Mouse (Mus musculus) gastrocnemius, postnatal 25 days (tissue): ENCODE measurements at regions not wholly inside any gene's neighbourhood (a gene's known extent, or its start where the extent isn't known, plus 50 kb on each side); places are given as distances from the start of the nearest gene placed in this dataset.

Source experiments
- DNase-seq: peaks from one replicate; pipeline ENCODE4 v3.0.0; 2022

GRCm38 (mm10) chr4:55928670-55929069 is 396.4 kb upstream of the Klf4 start:
- DNase-seq: peak; percentile 7

DNA sequence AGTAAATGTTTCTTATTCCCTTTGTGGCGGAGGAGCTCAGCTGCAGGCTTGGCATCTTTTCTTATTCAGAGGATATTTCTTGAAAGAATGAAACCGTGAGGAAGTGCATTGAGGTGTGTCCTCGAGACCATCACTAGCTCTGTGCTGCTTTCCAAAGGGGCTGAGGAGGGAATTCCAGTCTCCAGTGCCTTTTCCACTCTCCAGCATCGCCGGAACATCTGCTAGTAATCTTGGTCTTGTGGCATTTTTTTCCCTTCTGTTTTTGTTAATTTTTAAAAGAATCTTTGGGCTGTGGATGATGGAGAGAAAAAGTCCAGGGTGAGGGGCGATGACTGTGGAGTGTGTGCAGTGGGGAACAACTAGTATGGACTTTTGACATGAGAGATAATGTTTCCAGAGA is 395.9 kb upstream of the Klf4 start:
- DNase-seq: peak; percentile 5

- DNase-seq: no peak
Measured at GRCm38 (mm10) chr4:55927391-55927790, 395.1 kb upstream of the Klf4 start.

- no peak for DNase-seq
Measured at GRCm38 (mm10) chr4:55924974-55925373, 392.7 kb upstream of the Klf4 start.

GRCm38 (mm10) chr4:55921217-55921616 is 389.0 kb upstream of the Klf4 start:
- DNase-seq: no peak

- DNase-seq: peak; percentile 13
Measured at GRCm38 (mm10) chr4:55894116-55894885, 362.0 kb upstream of the Klf4 start.

- DNase-seq: no peak
Measured at GRCm38 (mm10) chr4:55891656-55892055, 359.4 kb upstream of the Klf4 start.

DNA sequence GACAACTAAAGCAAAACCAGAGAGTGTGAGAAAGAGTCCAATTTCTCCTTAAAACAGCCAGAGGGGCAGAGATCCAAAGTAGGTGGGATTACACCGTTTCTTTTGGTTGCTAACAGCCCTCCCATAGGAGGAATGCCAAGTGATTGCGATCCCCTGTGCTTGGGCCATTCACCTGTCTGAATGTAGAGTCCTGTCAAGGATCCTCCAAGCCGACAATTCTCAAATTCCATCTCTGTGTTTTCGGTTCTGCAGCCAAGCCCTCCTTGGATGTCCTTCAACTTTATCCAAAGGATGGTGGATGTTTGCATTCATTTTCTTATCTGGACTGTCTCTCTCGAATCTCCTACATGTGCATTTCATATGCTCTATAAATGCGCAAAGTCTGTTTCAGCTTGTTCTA is 355.3 kb upstream of the Klf4 start:
- no peak for DNase-seq

DNA sequence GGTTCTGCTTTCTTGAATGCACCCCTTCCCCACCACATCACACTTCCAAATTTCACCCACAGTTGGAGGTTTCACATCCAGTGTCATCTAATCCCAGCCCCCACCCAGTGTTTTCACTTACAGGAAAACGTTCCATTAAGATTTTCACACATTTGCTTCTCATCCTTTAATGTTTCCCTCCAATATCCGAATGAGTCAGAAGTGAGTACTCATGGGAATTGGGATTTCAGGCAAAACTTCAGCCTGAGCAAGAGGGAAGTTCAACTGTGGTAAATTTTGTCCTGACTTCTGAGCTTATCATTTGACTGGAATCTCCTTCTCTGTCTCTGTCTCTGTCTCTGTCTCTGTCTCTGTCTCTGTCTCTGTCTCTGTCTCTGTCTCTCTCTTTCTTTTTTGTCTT is 350.3 kb upstream of the Klf4 start:
- DNase-seq: no peak

- peak; percentile 75 for DNase-seq
Measured at GRCm38 (mm10) chr4:55875304-55875703, 343.0 kb upstream of the Klf4 start.

DNA sequence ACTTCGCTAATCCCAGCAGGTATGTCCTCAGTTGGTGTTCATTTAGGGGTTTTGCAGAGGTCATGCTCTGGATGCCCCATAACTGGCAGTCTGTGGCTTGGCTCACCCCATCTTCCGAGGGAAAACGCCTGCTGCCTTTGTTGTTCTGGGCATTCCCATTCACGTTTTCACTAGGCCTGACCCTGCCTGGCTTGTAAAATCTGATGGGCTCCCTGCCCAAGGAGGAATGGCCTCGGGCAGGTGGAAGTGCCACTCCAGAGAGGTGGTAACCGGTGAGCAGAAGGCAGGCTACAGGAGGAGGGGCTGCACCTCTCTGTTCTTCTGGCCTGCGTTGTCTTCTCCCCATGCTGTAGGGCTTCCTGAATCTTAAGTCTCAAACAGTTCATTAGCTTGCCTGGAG is 342.6 kb upstream of the Klf4 start:
- DNase-seq: no peak

DNA sequence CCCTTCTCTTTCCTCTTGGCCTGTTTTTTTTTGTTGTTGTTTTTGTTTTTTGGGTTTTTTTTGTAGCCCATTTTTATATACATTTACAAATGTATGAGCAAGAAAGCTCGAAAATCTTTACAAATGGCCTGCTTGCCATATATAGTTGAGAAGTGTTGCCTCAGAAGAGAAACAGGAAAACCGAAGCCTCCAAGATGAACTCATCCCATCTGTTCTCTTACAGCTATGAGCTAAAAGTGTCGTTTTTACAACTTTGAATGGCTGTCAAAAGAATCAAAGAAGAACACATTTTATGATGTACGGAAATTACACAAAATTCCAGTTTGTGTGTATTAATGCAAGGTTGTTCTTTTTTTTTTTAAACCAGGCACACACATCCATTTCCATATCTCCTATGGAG is 342.0 kb upstream of the Klf4 start:
- no peak for DNase-seq

GRCm38 (mm10) chr4:55860055-55860454 is 327.8 kb upstream of the Klf4 start:
- DNase-seq: no peak

GRCm38 (mm10) chr4:55859211-55859761 is 327.0 kb upstream of the Klf4 start:
- no peak for DNase-seq

DNA sequence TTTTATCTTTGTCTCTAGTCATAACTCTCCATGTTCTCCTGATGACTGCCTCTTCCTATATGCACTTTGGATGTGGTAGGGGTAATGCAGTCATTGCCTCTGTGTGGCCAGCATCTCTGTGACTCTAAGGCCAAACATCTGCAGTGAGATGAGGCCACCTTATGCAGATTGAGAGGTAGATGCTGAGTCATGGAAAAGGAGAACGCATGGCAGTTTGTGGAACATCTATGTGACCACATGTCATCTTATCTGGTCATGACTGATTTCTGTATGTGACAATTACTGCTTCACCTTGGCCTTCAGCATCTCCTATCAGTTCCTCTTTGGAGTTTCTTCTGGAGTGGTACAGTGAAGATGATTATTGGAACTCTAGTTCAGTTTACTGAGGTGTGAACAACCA is 319.2 kb upstream of the Klf4 start:
- no peak for DNase-seq

- DNase-seq: no peak
Measured at GRCm38 (mm10) chr4:55851027-55851426, 318.8 kb upstream of the Klf4 start.

- peak; percentile 42 for DNase-seq
Measured at GRCm38 (mm10) chr4:55843727-55844401, 311.6 kb upstream of the Klf4 start.

DNA sequence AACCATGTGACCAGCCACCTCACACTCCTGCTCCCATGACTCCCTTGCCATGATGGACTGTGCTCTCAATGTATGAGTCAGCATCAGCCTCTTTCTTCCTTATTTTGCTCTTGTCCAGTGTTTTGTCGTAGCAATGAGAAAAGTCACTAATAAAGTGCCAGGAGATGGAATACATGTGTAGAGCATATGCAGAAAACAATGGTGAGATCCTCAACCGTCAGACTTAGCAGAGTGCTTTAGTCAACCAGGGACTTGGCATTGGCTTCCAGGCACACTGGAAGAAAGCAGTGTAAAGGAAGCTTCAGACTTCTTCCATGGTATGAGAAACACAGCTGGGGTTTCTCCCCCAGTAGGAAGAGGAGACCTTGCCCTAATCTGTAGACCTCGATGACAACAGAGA is 306.3 kb upstream of the Klf4 start:
- DNase-seq: no peak

DNA sequence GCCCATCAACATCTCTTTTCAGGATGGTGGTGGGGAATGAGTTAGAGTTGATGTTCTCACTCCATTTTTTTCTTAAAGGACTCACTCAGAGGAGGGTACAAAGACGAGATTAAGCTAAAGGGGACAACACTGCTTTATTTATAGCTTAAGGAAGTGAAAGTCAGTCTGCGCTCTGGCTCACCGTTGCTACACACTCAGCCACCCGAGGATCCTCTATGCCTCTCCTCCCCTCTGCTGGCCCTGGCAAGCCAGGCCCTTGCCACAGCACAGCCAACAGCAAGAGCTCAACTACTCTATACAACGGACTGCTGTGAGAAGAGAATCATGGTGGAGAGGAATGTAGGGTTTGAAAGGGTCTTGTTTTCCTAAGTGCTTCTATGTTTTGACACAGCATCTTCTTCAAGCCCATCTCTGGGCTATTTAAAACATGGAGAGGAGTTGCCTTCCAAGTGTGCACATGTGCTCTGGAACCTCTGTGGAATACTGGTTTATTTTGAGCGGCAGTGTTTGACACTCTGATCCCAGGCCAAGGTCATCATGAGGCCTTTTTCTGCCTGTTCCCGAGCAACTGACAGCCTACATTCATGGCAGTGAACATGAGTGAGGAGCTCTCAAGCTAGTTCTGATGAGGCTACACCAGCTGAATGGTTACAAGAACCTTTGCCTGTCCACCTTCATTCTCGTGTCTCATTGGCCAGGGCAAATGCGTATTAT is 291.9 kb upstream of the Klf4 start:
- DNase-seq: peak; percentile 24

- no peak for DNase-seq
Measured at GRCm38 (mm10) chr4:55823583-55823982, 291.3 kb upstream of the Klf4 start.

DNA sequence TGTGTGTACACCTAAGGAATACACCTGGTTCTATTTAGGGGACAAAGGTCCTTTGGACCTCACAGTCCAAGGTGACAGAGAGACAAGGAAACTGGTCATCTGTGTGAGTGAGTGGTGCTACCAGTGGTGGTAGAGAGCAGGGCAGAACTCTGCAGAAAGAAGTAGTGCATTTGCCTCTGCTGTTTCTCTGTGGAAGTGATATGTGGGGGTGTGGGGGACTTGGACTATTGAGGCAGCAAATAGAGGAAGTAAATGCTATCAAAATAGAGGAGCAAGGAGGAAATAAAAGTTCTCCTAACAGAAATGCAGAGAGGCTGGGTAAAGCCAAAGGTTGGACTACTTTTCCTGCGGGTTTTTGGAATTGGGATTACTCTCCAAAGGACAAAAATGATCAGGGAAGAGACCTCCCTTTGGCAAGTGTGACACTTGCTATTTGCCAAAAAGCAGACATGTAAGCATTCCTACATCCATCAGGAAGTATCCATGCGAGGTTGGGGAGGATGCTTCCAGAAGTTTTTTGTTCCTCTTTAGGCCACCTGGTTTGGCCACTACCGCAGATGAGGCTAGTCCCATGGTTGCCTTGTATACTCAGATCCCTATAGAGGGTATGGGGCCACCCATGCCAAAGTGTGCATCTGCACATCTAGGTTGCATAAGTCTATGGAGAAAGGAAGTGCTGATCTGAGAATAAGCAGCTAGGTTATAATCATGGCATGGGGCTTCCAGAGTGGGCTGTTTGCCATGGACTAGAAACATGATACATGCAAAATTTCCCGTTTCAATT is 285.0 kb upstream of the Klf4 start:
- no peak for DNase-seq

DNA sequence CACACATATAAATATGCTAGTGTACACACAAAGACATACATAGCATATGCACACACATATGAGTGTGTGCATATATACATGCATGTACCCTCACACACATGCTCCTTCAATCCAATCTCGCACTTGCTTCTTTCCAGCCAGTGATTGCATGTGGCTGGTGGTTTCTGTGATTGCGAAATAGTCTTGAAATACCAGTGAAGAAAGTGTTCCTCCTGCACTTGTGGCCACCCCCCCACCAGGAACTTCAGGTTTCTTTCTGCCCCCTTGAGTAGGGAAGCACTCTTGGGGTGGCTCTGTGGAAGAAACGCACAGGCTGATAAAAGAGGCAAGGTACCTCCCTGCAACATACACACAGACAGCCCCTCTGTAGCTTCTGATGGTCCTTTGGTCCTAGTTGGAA is 283.6 kb upstream of the Klf4 start:
- no peak for DNase-seq
